Mouse (Mus musculus): ENCODE measurements at regions not wholly inside any gene's neighbourhood (a gene's known extent, or its start where the extent isn't known, plus 50 kb on each side); places are given as distances from the start of the nearest gene placed in this dataset.

DNA sequence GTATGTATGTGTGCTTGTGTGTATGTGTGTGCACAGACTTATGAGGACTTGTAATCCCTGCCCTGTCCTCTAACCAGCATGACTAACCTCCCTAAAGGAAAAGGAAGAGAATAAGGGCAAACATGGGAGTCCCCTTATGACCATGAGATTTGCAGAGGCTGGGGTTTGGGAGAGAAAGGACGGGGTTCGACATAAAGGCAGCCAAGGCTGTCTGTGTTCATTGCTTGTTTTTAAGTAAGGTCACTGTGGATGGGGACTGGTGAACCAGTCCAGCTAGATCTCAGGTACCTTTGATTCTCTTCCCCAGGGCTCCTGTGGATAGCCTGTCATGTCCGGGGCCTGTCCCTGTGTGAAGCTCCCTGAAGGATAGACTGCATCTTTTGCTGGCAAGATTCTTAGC lies 55.6 kb downstream of the Irf2bp2 start:
- no peak for DNase-seq

DNA sequence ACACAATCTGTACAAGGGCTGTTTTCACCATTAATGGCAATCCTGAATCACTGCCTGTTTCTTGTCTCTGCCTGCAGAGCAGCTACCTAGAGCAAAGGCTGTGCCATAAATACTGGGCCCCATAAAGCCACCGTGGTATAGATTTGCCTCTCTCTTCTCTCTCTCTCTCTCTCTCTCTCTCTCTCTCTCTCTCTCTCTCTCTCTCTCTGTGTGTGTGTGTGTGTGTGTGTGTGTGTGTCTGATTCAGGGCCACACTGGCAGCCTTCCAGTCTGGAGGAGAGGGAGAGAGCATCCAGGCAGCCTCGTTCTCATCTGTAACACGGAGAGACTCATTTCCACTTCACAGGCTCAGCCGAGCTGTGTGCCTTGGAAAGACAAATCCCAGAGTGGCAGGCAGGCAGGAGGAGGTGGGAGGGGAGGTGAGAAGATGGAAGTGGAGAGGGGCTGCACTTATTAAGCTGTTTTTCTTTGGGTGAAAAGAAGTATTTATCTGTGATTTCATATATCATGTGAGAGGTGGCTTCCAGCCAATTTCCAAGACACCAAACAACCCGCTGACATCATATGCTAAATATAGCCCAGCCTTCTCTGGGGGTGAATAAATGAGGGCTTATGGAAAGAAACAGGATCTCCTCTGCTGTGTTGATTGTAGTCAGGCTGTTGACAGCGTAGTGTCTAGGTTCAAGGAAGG lies 56.7 kb downstream of the Irf2bp2 start:
- peak; percentile 73 to 75 for DNase-seq

DNA sequence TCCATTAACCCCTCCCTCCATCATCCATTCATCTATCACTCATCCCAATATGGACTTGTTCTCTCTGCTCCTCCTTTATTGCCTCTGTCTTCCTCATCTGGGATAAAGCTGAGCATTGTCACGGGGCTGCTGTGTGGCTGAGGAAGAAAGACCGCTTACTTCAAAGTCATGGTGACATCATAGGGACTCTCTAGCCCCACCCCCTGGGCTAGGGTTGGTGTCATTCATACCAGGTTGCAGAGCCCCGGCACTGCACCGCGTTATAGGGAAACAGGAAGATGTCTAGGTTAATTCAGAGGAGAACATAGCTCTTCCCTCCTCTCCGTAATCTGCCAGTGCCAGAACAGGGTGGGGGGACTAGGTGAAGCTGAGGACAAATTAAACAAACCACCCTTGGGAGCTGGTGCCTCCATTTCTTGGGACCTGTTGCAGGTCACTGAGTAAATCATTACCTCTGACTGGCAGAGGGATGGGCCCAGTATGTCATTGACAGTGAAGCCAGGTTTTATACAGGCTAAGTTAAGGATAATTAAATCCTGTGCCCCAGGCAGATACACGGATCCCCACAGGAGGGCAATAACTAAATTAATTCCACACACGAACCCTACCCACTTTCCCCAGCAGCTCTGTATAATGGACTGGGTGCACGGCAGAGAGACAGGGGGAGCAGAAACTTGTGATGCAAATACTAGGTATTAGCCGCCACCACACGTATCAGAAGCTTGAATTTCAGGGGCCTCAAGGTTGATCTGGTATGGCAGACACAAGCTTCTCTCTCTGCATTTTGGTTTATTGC lies 57.5 kb downstream of the Irf2bp2 start:
- DNase-seq = no peak

DNA sequence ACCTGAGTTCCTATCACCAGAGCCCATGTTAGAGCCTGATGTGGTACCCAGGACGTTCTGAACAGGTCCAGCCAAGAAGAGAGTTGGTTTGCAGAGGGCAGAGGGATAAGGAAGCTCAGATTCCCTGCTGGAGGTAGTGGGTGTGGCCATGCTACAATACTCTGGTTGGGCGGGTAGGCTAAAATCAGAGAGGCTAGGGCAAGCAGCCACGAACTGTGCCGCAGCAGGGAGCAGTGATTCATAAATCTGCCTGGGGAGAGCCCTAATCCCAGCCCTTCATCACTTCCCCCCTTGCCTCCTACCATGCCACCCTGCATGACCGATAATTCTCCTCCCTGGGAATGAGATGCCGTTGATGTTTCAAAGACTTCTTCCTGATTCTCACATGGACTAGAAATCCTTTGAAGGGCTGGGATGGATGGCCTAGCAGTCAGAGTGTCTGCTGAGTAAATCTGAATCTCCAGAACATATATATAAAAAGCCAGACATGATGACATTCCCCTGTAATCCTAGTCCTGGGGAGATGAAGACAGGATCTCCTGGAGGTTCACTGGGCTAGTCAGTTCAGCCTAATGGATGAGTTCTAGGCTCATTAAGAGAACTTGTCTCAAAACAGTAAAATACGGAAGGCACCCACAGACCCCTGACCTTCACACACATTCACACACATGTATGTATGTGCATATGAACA lies 57.6 kb upstream of the Tarbp1 start:
- DNase-seq = no peak

DNA sequence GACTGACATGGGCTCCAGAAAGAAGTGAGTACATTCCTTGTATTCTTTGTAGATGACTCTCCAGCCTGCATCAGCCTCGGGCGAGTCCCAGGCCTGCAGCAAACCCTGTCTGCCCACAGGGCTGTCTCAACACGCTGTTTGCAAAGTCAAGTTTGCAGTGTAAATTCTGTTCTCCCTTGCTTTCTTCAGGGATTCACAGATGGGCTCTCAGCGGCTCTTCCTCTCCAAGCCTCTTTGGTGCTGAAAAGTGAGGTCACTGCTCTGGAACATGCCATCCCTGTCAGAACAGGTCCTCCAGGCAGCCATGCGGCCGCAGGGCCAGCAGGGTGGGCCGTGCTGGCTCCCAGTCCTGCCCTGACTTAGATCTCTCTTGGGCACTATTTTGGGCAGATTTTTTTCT lies 56.6 kb upstream of the Tarbp1 start:
- DNase-seq = no peak

DNA sequence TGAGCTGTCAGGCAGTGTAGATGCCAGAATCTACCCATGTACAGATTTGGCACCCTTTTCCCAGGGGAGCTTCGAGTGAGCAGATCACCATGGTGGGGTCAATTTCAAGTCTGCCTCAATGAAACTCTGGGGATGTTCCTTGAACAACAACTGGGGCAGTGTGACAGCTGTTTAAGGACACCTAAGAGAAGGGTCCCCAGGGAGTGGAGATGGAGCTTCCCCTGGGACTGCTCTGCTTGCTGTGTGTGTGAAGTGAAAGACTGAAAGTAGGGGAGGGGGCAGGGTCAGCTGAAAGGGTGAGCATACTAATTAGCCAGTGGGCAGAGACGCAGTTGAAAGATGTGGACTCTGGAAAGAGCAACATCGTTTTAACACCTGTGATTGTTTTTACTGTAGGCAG lies 54.5 kb upstream of the Tarbp1 start:
- no peak for DNase-seq

DNA sequence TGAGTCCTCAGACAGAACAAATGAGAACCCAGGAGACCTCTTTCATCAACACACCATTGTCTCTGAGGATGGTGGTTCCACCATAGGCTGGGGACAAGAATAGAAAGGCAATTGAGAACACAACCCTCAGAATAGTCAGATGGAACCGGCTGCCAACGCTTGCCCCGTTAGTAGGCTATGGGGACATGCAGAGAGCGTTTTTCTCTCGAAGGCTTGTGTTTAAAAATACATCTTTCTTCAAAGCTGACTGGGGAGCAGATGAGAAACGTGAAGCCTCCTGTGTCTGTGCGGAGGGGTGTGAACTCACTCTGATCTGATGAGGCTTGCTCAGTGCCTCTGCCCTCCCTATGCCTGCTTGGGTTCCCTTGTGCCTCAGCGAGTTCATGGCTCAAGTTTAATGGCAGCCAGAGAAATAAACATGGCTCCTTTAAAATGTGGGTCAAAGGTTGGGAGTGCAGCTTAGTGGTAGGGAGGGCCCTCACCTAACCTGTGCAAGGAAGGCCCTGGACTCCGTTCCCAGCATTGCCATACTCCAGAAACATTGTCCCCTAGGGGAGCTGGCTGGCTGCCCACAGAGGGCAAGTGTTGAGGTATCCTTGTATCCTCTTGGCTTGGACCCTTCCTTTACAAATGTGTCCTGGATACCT lies 53.7 kb upstream of the Tarbp1 start:
- no peak for DNase-seq

DNA sequence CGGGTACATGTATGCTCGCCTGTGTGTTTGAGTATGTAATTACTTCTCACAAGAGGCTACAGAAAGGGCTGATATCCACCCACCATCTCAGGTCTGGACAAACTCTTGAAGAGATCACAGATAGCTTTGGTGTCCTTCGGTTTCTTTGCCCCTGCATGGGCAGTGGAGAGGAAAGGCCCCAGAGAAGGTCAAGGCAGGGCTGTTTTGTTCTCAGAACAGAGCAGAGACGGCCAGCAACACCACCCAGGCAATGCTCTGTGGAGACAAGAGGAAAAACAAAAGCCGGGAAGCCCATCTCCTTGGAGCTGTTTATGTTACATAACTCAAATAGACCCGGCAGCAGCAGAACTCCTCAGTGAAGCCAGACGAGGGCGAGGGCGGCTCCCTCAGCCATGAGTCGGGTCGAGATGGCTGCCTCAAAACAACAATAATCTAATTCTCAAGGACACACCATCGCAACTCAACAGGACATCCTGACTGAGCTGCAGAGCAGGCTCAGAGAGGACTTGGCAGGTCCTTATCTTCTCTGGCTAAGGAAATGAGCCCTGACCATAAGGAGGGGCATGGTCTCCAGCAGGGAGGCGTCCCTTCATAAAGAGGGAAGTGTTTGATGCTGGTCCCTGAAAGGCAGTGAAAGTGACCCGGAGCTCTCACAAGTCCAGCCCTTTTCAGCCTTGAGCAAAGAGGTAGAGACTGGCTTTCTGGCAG lies 52.2 kb upstream of the Tarbp1 start:
- DNase-seq = no peak

DNA sequence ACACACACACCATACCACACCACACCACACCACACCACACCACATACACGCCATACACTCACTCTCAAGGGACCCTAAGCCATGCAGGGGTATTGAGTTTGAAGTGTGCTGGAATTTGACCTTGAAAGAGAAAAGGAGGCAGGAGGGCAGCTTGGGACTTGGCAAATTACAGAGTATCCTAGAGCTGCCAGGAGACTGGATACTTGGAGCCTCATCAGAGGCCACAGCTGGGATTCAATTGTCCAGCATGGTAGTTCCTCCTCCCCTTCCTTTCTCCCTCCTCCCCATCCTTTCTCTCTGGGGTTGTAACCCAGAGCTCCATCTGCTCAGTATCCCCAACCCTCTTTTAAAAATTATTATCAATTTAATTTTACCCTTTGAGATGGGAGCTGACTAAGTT lies 50.7 kb upstream of the Tarbp1 start:
- DNase-seq = no peak

Measured in layer of hippocampus, postnatal 36 days (tissue).